Mouse (Mus musculus) olfactory bulb, adult 2 months (tissue): ENCODE data around the gene Sh3tc1.

ENCODE experiments used
- CTCF ChIP-seq: fragments of 200-500 bp; IDR thresholded peaks from 2 replicates; pipeline ENCODE4 v1.5.1; 2012; ENCODE audit warnings: low read depth, mild to moderate bottlenecking, low read length, moderate library complexity; ENCODE audit not compliant: insufficient read depth
- POLR2A ChIP-seq: fragments of 200-500 bp; IDR thresholded peaks from 2 replicates; pipeline ENCODE4 v1.6.1; 2012; ENCODE audit warnings: mild to moderate bottlenecking, low read depth, low read length, moderate library complexity; ENCODE audit not compliant: insufficient read depth

DNA sequence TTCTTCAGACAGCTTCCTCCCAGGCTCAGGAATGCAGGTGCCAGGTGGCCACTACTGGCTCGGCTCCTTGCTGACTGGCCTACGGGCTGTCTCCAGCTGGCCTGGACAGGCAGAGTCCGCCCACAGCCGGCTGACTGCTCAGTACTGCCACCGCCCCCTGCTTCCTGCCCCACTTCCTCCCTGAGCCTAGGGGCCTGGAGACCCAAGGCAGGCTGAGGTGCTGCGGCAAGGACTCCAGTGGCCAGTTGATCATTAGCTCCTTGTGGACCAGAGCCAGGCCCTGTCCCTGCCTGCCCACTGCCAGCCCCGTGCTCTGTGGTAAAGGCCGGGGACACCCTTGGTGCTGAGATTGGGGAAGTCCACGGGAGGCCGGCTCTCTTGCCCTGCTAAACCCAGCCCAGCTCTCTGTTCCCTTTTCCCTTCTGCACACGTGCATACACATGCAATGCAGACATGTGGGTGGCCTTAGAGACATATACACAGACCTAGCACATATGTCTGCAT is 10.8 kb downstream of the Sh3tc1 start:
- TF ChIP-seq POLR2A (no peak), CTCF (no peak)
